Mouse (Mus musculus): ENCODE measurements around the gene Tmem208. TPM values are rescaled to one million over a fixed set of nuclear protein-coding genes. Genes with fewer than 3 reads are reported as not detected.
"Not testable (repeated sequence)": the region's sequence is repeated elsewhere in the genome, so short reads cannot be mapped to it uniquely, and the experiment has no call there.

The Tmem208 gene
- polyA plus RNA-seq, 1 experiment from 2014 or later = 91.4 TPM

DNA sequence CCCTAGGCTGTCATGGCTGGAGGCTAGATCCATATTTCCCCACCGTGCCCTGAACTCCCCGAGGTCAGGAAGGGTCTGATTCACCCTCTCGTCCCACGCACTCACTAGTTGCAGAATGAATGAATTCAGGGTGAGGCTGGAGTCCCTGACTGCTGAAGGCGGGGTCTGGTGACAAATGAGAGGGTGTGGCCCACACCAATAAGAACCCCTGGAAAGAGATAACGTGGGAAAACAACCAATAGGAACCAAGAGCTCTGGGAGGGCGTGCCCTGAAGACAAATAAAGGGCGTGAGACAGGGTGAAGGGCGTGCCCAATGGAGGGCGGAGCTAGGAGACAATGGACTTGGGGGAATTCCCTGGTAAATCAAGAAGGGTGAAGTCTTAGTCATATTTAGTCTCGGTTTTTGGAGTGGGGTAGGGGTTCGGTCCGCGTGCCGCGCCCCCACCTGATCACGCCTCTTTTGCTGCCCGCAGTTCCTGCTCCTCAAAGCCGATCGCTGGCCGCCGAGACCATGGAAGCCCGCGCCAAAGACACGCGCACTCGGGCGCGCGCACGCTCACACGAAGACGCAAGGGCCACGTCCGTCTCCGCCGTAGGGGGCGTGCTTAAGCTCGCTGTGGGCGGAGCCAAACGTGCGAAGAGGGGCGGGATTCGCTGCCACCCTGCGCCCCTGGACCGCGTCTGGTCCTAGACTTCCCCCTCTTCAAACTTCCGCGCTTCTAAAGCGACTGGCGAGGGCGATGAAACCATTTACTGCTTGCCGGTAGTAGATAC, 37.0 kb upstream of the Tmem208 start:
- Histone ChIP-seq H3K4me1 (ENCODE audit: control insufficient read depth, insufficient read depth, low read length) (peaks cover 22% of the 10 kb centered on the region), H3K4me2 (peak overlapping the region; percentile 74), H3K4me3 (ENCODE audit: low read depth, low read length) (peak overlapping the region; percentile 40), H3K27me3 (ENCODE audit: control insufficient read depth, insufficient read depth, low read length) (peaks cover 15% of the 10 kb centered on the region), H3K27ac (ENCODE audit: low read depth, low read length) (peak overlapping the region; percentile 71; the same call in 1 of the 2 replicates), H3K9me3 (ENCODE audit: control insufficient read depth, low read length) (no peaks in the 10 kb centered on the region), H3K36me3 (ENCODE audit: control insufficient read depth, insufficient read depth, low read length) (no peaks in the 10 kb centered on the region), H3K9ac (ENCODE audit: low read length) (peak overlapping the region; percentile 77)
- ATAC-seq (ENCODE audit: low FRiP score) = peak; percentile 95
- 0% methylated on average over 53 of the region's 53 CpGs for WGBS
- peak; percentile 99 for DNase-seq (ENCODE audit: low spot score, missing footprints)

DNA sequence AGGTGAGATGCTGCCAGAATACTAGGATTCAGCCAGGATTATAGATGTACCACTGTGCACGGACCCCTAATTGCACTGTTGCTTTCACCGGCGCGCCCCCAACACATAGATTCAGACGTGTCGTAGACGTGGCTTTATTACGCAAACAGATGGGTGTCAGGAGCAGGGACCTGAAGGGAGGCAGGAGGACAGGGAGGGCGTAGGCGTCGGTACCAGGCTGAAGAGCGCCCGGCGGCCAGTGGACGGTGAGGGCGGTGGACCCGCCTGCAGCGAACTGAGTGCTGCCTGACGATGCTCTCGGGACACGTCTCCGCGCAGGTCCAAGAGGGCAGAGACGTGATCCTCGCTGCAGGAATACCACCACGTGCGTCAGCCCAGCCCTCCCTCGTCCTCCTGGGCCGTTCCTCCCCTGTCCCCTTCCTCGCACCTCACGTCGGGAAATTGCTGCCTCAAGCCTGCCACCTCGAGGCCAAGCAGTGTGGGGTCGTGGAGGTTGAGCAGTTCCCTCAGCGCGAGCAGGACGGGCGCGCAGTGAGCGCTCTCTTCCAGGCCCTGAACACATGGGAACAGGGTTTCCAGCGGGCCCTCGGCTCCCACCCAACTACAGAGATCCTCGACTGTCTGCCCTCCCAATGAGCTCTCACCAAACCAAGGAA, 36.2 kb upstream of the Tmem208 start, which contains the start of gene 4931428F04Rik:
Gene 4931428F04Rik (minus strand): TSS at position 60 of the 656 bp plus-strand sequence.
- WGBS = 1% methylated on average over 43 of the region's 43 CpGs
- Histone ChIP-seq H3K4me2 (peak within 1 kb of the TSS; percentile 74), H3K4me1 (ENCODE audit: control insufficient read depth, insufficient read depth, low read length) (peaks cover 22% of the 10 kb centered on the region), H3K9me3 (ENCODE audit: control insufficient read depth, low read length) (no peaks in the 10 kb centered on the region), H3K27ac (ENCODE audit: low read depth, low read length) (peak within 1 kb of the TSS; percentile 71; the same call in 1 of the 2 replicates), H3K4me3 (ENCODE audit: low read depth, low read length) (peak within 1 kb of the TSS; percentile 40), H3K36me3 (ENCODE audit: control insufficient read depth, insufficient read depth, low read length) (no peaks in the 10 kb centered on the region), H3K9ac (ENCODE audit: low read length) (peak within 1 kb of the TSS; percentile 77), H3K27me3 (ENCODE audit: control insufficient read depth, insufficient read depth, low read length) (peaks cover 15% of the 10 kb centered on the region)
- DNase-seq (ENCODE audit: low spot score, missing footprints) (peak; percentile 94), ATAC-seq (ENCODE audit: low FRiP score) (peak; percentile 34)

DNA sequence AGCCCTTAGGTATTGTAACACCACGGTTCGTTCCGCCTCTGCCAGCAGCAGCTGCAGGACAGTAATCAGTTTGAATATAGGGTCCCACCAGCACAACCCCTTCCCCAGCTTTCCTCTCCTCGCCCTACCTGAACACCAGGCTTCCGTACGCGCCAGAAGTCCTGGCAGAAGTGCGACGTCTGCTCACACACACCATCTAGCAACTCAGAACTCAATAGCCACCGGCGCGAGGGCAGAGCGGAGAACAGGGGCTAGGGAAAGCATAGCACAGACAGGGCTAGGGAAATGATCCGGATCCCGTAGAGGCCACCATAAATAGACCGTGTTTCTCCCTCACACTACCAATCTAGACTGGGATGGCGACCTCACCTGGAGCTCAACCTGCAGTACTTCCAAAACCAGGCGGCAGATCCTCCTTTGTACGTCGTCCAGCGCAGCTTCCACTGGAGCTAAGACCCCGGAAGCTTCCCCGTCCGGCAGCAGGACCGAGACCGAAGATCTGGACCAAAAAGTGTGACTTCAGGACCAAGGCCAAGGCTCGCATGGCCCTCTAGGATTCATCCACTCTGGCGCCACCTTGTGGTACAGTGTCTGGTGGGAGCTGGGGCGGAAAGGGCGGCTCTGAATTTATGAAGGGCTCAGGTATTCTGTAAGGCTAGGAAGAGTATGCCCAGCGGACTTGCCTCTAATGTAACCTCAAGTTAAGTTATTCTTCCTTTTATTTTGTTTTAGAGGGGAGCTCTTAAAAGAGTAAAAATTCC, 35.4 kb upstream of the Tmem208 start:
- WGBS = 6% methylated on average over 31 of the region's 31 CpGs
- H3K36me3 ChIP-seq (ENCODE audit: control insufficient read depth, insufficient read depth, low read length) = no peaks in the 10 kb centered on the region

DNA sequence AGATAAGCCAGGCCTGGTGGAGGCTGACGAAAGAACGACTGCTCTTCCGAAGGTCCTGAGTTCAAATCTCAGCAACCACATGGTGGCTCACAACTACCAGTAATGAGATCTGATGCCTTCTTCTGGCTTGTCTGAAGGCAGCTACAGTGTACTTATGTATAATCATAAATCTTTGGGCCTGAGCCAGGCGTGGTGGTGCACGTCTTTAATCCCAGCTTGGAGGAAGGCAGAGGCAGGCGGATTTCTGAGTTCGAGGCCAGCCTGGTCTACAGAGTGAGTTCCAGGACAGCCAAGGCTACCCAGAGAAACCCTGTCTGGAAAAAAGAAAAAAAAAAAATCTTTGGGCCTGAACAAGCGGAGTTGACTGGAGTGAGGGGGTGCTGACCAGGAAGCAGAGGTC, 34.8 kb upstream of the Tmem208 start:
- not testable (repeated sequence) for H3K36me3 ChIP-seq (ENCODE audit: control insufficient read depth, insufficient read depth, low read length); H3K27ac ChIP-seq (ENCODE audit: low read depth, low read length); DNase-seq (ENCODE audit: low spot score, missing footprints); H3K4me2 ChIP-seq; H3K4me3 ChIP-seq (ENCODE audit: low read depth, low read length); H3K9me3 ChIP-seq (ENCODE audit: control insufficient read depth, low read length); ATAC-seq (ENCODE audit: low FRiP score); H3K9ac ChIP-seq (ENCODE audit: low read length)
- 85% methylated on average over 8 of the region's 8 CpGs for WGBS
- Histone ChIP-seq H3K27me3 (ENCODE audit: control insufficient read depth, insufficient read depth, low read length) (peaks cover 15% of the 10 kb centered on the region), H3K4me1 (ENCODE audit: control insufficient read depth, insufficient read depth, low read length) (peaks cover 20% of the 10 kb centered on the region)

More for the DNA sequence above, 35.4 kb upstream of the Tmem208 start:
- Histone ChIP-seq H3K27me3 (ENCODE audit: control insufficient read depth, insufficient read depth, low read length) (peaks cover 15% of the 10 kb centered on the region), H3K4me2 (peak overlapping the region; percentile 74), H3K9me3 (ENCODE audit: control insufficient read depth, low read length) (no peaks in the 10 kb centered on the region), H3K27ac (ENCODE audit: low read depth, low read length) (no peak overlapping the region), H3K4me1 (ENCODE audit: control insufficient read depth, insufficient read depth, low read length) (peaks cover 22% of the 10 kb centered on the region), H3K4me3 (ENCODE audit: low read depth, low read length) (peak overlapping the region; percentile 40), H3K9ac (ENCODE audit: low read length) (peak overlapping the region; percentile 24; the same call in 1 of the 2 replicates)
- ATAC-seq (ENCODE audit: low FRiP score) (no peak), DNase-seq (ENCODE audit: low spot score, missing footprints) (peak; percentile 99)

DNA sequence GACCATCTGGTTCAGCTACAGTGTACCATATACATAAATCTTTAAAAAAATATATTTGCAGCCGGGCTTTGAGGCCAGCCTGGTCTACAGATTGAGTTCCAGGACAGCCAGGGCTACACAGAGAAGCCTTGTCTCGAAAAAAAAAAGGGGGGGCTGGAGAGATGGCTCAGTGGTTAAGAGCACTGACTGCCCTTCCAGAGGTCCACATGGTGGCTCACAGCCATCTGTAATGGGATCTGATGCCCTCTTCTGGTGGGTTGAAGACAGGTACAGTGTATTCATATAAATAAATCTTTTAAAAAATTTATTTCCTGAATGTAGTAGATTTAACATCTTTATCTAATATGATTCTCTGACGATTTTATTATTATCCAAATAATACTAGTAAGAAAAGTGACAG, 34.4 kb upstream of the Tmem208 start:
- Histone ChIP-seq H3K27me3 (ENCODE audit: control insufficient read depth, insufficient read depth, low read length) (peaks cover 15% of the 10 kb centered on the region), H3K4me1 (ENCODE audit: control insufficient read depth, insufficient read depth, low read length) (peaks cover 16% of the 10 kb centered on the region)
- not testable (repeated sequence) for H3K36me3 ChIP-seq (ENCODE audit: control insufficient read depth, insufficient read depth, low read length); ATAC-seq (ENCODE audit: low FRiP score); H3K9ac ChIP-seq (ENCODE audit: low read length); DNase-seq (ENCODE audit: low spot score, missing footprints); H3K4me3 ChIP-seq (ENCODE audit: low read depth, low read length); H3K4me2 ChIP-seq; H3K27ac ChIP-seq (ENCODE audit: low read depth, low read length); H3K9me3 ChIP-seq (ENCODE audit: control insufficient read depth, low read length)
- WGBS = 75% methylated on average over 3 of the region's 3 CpGs

DNA sequence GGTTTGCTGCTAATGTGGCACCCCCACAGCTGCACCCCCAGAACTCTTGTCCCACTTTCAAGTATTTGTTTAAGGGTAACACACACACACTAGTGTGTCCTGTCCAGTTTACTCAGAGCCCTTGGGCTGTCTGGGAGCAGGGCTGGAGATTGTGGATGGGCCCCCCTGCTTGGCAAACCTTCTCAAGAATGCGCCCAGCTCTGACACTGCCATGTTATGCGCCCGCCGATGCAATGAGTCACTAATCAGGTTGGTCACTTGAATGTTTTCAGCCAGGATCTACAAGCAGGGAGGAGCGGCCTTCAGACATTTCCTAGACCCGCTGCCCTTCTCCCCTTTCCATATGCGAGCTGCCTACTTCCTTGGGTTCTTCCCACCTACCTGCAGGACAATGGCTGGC, 33.7 kb upstream of the Tmem208 start:
- no peak overlapping the region for H3K4me2 ChIP-seq
- H3K4me3 ChIP-seq (ENCODE audit: low read depth, low read length) = no peak overlapping the region
- DNase-seq (ENCODE audit: low spot score, missing footprints) (no peak), ATAC-seq (ENCODE audit: low FRiP score) (no peak)
- H3K27me3 ChIP-seq (ENCODE audit: control insufficient read depth, insufficient read depth, low read length) = peaks cover 15% of the 10 kb centered on the region
- peaks cover 16% of the 10 kb centered on the region for H3K4me1 ChIP-seq (ENCODE audit: control insufficient read depth, insufficient read depth, low read length)
- no peak overlapping the region for H3K9ac ChIP-seq (ENCODE audit: low read length)
- H3K27ac ChIP-seq (ENCODE audit: low read depth, low read length) = no peak overlapping the region
- WGBS = 77% methylated on average over 7 of the region's 7 CpGs
- H3K36me3 ChIP-seq (ENCODE audit: control insufficient read depth, insufficient read depth, low read length) = no peaks in the 10 kb centered on the region
- H3K9me3 ChIP-seq (ENCODE audit: control insufficient read depth, low read length) = no peaks in the 10 kb centered on the region

DNA sequence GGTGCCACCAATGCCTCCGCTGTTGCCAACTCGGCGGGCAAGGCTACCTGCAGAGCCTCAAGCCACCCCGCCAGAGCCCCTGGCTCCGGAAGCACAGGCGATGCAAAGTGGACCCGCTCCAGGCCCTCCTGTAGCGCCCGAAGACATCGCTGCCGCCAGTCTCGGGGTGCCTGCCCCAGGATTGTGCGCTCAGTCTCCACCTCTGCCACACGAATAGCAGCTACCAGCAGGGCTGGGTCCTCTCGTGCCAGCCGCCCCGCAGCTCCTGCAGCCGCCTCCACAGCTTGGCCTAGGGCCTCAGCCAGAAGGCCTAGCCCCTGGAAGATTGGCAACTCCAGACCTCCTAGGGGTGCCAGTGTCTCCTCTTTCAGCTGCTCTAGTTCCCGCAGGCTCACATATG, 32.7 kb upstream of the Tmem208 start:
- Histone ChIP-seq H3K4me2 (no peak overlapping the region), H3K4me1 (ENCODE audit: control insufficient read depth, insufficient read depth, low read length) (peaks cover 14% of the 10 kb centered on the region), H3K9ac (ENCODE audit: low read length) (no peak overlapping the region), H3K27me3 (ENCODE audit: control insufficient read depth, insufficient read depth, low read length) (peaks cover 15% of the 10 kb centered on the region), H3K9me3 (ENCODE audit: control insufficient read depth, low read length) (no peaks in the 10 kb centered on the region), H3K36me3 (ENCODE audit: control insufficient read depth, insufficient read depth, low read length) (no peaks in the 10 kb centered on the region), H3K4me3 (ENCODE audit: low read depth, low read length) (no peak overlapping the region), H3K27ac (ENCODE audit: low read depth, low read length) (no peak overlapping the region)
- 71% methylated on average over 19 of the region's 19 CpGs for WGBS
- DNase-seq (ENCODE audit: low spot score, missing footprints) (no peak), ATAC-seq (ENCODE audit: low FRiP score) (no peak)

DNA sequence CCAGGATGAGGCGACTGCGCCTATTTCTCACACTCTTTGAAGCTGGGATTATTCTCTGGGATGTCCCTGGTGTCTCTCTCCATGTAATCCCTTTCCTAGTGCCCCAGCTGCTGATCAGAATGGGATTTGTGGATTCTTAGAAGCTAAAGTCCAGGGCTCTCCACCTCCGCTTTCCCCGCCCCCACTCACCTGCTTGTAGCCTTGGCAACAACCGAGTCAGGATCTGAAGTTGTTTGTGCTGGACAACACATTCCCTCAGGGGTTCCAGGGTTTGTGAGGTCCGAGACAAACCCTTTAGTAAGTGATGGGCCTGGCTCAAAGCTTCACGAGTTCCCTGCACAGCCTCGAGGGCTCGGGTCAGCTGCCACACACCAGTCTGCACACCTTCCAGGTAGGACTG, 31.4 kb upstream of the Tmem208 start:
- H3K9ac ChIP-seq (ENCODE audit: low read length) = no peak overlapping the region

More for the DNA sequence above, 31.4 kb upstream of the Tmem208 start:
- Histone ChIP-seq H3K9me3 (ENCODE audit: control insufficient read depth, low read length) (no peaks in the 10 kb centered on the region), H3K4me2 (no peak overlapping the region), H3K4me3 (ENCODE audit: low read depth, low read length) (no peak overlapping the region), H3K27me3 (ENCODE audit: control insufficient read depth, insufficient read depth, low read length) (peaks cover 13% of the 10 kb centered on the region), H3K36me3 (ENCODE audit: control insufficient read depth, insufficient read depth, low read length) (peaks cover 4% of the 10 kb centered on the region; the same call in 1 of the 2 replicates), H3K4me1 (ENCODE audit: control insufficient read depth, insufficient read depth, low read length) (peaks cover 19% of the 10 kb centered on the region), H3K27ac (ENCODE audit: low read depth, low read length) (no peak overlapping the region)
- DNase-seq (ENCODE audit: low spot score, missing footprints) (no peak), ATAC-seq (ENCODE audit: low FRiP score) (no peak)
- 60% methylated on average over 9 of the region's 9 CpGs for WGBS

Measured in midbrain, embryonic 11.5 days (tissue).